Mouse (Mus musculus): ENCODE data around the gene Ripply1. TPM values are rescaled to one million over a fixed set of nuclear protein-coding genes. Genes with fewer than 3 reads are reported as not detected.
"Not testable (repeated sequence)": the region's sequence is repeated elsewhere in the genome, so short reads cannot be mapped to it uniquely, and the experiment has no call there.

Ripply1 gene
- polyA plus RNA-seq, 1 experiment = not detected

DNA sequence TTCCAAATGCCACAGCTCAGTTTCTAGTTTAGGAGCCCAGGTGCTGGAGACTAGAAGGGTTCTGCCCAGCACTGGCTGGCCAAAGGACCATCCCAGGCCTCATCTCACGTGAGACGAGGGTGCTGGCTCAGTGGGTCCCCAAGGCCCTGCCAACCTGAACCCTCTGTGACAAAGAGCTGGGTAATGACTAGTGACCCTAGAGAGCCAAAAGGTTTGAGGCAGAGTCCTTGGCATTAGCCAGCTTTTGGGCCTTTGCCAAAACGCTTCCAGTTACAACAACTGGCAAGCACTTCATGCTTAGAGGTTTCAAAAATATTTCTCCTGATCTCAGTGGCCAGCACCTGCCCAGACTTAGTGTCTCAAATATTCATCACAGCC lies 881 bp upstream of the Ripply1 start:
- Histone ChIP-seq H3K27ac (ENCODE audit: insufficient read depth, low read length) (no peak overlapping the region), H3K4me3 (ENCODE audit: insufficient read depth, low read length) (no peak overlapping the region), H3K4me1 (ENCODE audit: control insufficient read depth, insufficient read depth, low read length) (no peaks in the 10 kb centered on the region)
- TF ChIP-seq CTCF (IDR thresholded peaks at IDR 0.05; ENCODE audit: borderline replicate concordance, insufficient read depth, low read length) (no peak), POLR2A (IDR thresholded peaks at IDR 0.05; ENCODE audit: low read depth, low read length) (no peak)

DNA sequence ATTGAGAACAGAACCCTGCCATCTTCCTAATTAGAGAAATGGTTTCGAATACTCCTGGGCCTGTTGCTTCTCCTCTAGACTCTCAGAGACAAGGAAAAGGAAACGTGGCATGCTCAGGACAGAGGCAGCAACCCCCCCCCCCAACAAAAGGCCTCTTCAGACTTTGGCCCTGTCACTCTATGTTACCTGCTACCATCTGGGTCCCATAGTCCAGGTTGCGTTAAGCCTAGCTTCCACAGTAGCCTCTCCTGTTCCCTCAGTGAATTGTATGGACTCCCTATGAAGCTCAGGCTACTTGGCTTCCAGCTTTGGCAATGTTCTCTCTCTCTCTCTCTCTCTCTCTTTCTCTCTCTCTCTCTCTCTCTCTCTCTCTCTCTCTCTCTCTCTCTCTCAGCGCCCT lies 590 bp downstream of the Ripply1 start:
- Histone ChIP-seq H3K4me3 (ENCODE audit: insufficient read depth, low read length) (no peak overlapping the region), H3K4me1 (ENCODE audit: control insufficient read depth, insufficient read depth, low read length) (no peaks in the 10 kb centered on the region), H3K27ac (ENCODE audit: insufficient read depth, low read length) (no peak overlapping the region)
- TF ChIP-seq POLR2A (IDR thresholded peaks at IDR 0.05; ENCODE audit: low read depth, low read length) (no peak), CTCF (IDR thresholded peaks at IDR 0.05; ENCODE audit: borderline replicate concordance, insufficient read depth, low read length) (no peak)

DNA sequence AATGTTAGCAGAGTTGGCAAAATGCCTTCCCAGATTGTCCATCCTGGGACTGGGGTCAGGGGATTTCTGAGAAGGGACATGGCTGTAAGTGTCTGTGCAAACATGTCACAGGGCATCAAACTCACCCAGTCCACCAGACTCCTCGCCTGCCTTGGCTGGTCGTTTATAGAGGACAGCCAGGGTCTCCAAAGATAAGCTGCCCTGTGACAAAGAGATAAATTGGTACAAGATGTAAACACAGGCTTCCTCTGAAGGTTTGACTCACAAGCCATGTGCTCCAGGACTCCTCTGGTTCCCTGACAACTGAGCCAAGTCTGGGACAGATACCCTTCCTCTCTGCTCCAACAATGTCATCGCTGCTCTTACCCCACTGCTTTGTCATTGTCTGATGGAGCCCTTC lies 1.2 kb downstream of the Ripply1 start:
- H3K27ac ChIP-seq (ENCODE audit: insufficient read depth, low read length) = no peak overlapping the region
- H3K4me3 ChIP-seq (ENCODE audit: insufficient read depth, low read length) = no peak overlapping the region
- TF ChIP-seq CTCF (IDR thresholded peaks at IDR 0.05; ENCODE audit: borderline replicate concordance, insufficient read depth, low read length) = no peak
- no peak for TF ChIP-seq POLR2A (IDR thresholded peaks at IDR 0.05; ENCODE audit: low read depth, low read length)
- H3K4me1 ChIP-seq (ENCODE audit: control insufficient read depth, insufficient read depth, low read length) = no peaks in the 10 kb centered on the region

DNA sequence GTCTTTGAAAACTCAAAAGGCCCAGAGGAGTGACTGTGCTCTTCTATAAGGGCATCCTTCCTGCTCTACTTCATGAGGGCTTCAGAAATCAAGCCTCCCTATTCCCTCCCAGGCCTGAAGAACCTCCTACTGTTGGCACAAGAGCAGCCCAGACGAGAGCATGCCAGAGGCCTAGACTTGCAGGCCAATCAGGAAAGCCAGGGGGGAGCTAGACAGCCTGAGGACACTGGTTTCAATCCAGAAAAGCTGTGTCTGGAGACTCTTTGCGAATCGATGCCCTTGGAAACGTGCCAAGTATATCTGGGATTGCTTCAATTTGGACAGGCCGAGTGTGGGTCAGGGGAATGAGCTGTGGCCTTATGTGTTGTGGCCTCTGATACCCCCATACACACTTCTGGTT lies 2.8 kb downstream of the Ripply1 start:
- H3K4me3 ChIP-seq (ENCODE audit: insufficient read depth, low read length) = no peak overlapping the region
- TF ChIP-seq POLR2A (IDR thresholded peaks at IDR 0.05; ENCODE audit: low read depth, low read length) = no peak
- TF ChIP-seq CTCF (IDR thresholded peaks at IDR 0.05; ENCODE audit: borderline replicate concordance, insufficient read depth, low read length) = no peak
- peaks cover 4% of the 10 kb centered on the region; the same call in 1 of the 2 replicates for H3K4me1 ChIP-seq (ENCODE audit: control insufficient read depth, insufficient read depth, low read length)
- H3K27ac ChIP-seq (ENCODE audit: insufficient read depth, low read length) = no peak overlapping the region

DNA sequence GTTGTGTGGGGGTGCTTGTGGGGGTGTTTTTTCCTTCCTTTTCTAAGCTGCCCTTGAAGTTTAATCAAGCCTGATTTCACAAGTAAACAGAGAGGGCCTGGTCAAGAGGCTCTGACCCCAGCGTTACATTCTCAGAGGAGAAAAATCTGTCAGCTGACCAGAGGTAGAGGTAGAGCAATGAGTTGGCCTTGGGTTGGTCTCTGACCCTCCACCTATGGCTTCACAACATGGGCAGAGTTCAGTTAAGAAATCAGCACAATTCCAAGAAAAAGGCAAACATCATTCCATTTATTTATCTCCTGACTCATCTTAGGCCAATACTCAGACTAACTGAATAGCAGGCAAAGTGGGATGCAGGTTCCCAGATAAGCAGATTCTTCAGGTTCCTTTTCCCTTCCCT lies 3.3 kb downstream of the Ripply1 start:
- H3K27ac ChIP-seq (ENCODE audit: insufficient read depth, low read length) = no peak overlapping the region
- peaks cover 4% of the 10 kb centered on the region; the same call in 1 of the 2 replicates for H3K4me1 ChIP-seq (ENCODE audit: control insufficient read depth, insufficient read depth, low read length)
- no peak for TF ChIP-seq POLR2A (IDR thresholded peaks at IDR 0.05; ENCODE audit: low read depth, low read length)
- no peak overlapping the region for H3K4me3 ChIP-seq (ENCODE audit: insufficient read depth, low read length)

DNA sequence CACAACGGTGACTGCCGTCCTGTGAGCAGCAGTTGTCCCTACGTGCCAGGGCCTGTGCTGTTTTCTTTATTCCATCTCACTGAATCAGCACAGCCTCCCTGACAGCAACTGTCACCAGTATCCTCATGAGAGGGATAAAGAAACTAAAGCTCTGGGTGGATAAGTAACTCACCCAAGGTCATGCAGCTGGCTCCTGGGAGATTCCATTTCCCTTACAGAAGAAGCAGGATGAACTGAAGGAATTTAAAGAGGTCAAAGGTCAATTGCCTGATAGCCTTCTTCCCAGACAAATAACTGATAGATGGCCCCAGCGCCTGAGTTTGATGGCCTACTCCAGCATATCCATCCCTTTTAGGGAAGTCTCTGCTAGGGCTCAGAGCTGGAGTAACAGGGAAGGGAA lies 4.8 kb downstream of the Ripply1 start:
- TF ChIP-seq POLR2A (IDR thresholded peaks at IDR 0.05; ENCODE audit: low read depth, low read length) (no peak), CTCF (IDR thresholded peaks at IDR 0.05; ENCODE audit: borderline replicate concordance, insufficient read depth, low read length) (no peak)
- peaks cover 4% of the 10 kb centered on the region; the same call in 1 of the 2 replicates for H3K4me1 ChIP-seq (ENCODE audit: control insufficient read depth, insufficient read depth, low read length)
- H3K27ac ChIP-seq (ENCODE audit: insufficient read depth, low read length) = no peak overlapping the region
- no peak overlapping the region for H3K4me3 ChIP-seq (ENCODE audit: insufficient read depth, low read length)

DNA sequence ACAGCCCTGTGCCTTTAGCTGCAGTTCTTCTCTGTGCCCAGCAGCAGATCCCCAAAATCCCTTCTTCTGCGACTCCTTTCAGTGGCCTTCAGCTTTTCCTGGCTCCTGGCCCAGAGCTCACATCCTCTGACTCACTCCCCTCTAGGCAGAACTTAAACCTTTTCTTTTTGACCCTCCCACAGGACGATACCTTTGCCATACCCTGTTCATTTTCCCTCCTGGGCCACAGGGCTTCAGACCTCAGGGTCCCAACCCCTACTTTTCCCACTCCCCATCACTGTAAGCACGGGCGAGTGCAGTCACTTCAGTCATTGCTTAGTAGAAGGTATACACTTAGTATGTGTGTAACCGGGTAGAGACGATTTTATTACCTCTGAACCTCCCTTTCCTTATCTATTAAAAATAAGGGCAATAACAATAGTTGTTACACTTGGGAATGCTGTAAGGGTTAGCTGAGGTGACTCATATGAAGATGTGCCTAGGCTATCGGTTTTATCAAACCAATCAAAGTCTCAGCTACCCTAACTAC lies 7.0 kb downstream of the Ripply1 start:
- Histone ChIP-seq H3K4me3 (ENCODE audit: insufficient read depth, low read length) (no peak overlapping the region), H3K4me1 (ENCODE audit: control insufficient read depth, insufficient read depth, low read length) (peaks cover 4% of the 10 kb centered on the region; the same call in 1 of the 2 replicates), H3K27ac (ENCODE audit: insufficient read depth, low read length) (no peak overlapping the region)
- no peak for TF ChIP-seq POLR2A (IDR thresholded peaks at IDR 0.05; ENCODE audit: low read depth, low read length)
- TF ChIP-seq CTCF (IDR thresholded peaks at IDR 0.05; ENCODE audit: borderline replicate concordance, insufficient read depth, low read length) = no peak

DNA sequence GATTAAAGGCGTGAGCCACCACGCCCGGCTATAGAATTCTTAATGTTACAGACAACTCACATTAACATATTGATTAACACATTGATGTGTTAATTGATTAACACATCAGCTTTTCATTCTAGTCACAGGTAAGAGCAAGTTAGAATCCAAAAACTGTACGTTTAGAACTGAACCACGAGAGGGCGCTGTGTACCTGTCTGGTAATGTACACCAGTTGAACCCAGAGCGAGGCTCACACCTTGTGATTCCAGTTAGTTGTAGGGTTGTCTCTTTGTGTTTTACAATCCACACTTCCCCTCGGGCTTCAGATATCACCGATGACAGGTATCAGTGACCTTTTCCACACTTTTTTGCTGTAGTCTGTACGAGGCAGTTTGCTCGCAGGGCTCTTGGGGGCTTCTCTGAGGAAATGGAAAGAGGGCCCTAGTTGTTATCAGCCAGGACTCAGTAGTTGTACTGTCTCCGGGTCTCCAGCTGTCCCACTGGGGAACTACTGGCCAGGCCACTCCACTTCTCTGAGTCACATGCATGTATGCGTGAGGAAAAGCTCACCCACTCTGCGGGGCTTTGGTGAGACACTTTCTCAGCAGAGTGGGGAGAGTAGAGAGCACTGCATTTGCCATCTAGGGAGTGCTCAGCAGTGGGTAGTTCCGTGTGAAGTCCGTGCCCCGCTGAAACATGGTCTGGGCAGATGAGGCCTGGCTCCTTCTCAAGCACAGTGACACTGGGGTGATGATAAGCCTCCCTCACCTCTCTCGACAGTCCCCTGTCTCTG lies 7.7 kb downstream of the Ripply1 start:
- TF ChIP-seq POLR2A (IDR thresholded peaks at IDR 0.05; ENCODE audit: low read depth, low read length) = no peak
- peak; percentile 41; the same call in 1 of the 2 replicates for TF ChIP-seq CTCF (IDR thresholded peaks at IDR 0.05; ENCODE audit: borderline replicate concordance, insufficient read depth, low read length)
- no peak overlapping the region for H3K4me3 ChIP-seq (ENCODE audit: insufficient read depth, low read length)

DNA sequence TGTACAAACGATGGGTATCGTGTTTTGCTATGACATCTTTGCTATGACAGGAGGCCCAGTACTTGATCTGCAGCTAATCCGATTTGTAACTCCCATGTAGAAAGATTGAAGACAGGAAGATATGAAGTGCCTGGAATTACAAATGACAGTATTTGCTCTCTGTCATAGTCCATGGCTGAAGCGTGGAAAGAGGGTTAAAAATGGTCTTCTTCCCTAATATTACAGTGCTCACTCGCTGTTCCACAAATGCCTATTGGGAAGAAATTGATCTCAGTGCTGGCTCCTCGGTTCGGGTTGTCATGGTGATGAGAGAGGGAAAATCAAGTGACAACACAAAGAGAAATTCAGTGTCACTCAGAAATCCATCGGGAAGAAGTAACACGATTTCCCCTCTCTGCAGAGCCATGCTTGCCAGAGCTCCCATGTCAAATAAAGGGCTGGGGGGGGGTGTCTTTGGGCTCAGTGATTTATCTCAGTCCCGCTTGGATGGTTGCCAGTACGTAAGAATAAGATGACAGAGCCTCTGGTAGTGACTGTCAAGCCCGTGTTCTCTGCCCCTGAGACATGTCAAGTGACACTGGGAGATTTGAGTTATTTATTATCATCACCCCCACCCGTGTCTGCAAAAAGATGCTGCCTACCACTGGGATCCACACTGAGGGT lies 12.0 kb downstream of the Ripply1 start:
- Histone ChIP-seq H3K4me3 (ENCODE audit: insufficient read depth, low read length) (no peak overlapping the region), H3K27ac (ENCODE audit: insufficient read depth, low read length) (no peak overlapping the region), H3K4me1 (ENCODE audit: control insufficient read depth, insufficient read depth, low read length) (0 out of 2 replicates have a peak, but pooled peaks cover 4% of the 10 kb centered on the region)
- TF ChIP-seq POLR2A (IDR thresholded peaks at IDR 0.05; ENCODE audit: low read depth, low read length) (no peak), CTCF (IDR thresholded peaks at IDR 0.05; ENCODE audit: borderline replicate concordance, insufficient read depth, low read length) (no peak)

More for the DNA sequence above, 7.7 kb downstream of the Ripply1 start:
- H3K27ac ChIP-seq (ENCODE audit: insufficient read depth, low read length) = no peak overlapping the region
- peaks cover 4% of the 10 kb centered on the region; the same call in 1 of the 2 replicates for H3K4me1 ChIP-seq (ENCODE audit: control insufficient read depth, insufficient read depth, low read length)

DNA sequence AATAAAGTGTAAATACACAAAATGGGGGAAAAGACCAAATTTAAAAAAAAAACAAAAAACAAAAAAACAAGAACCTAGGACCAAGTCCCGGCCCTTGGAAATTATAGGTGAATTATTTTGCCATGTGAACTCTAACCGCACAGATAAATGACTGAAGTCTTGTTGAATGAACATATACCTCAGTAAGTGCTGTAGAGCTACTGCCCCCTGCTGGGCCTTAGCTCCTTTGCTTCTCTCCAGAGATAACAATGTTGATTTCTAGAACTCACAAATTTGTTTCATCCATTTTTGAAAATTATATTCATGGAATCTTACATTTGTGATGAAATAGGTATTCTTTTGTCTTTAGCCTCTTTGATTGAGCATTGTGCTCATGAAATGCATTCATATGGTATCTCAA lies 19.6 kb downstream of the Ripply1 start:
- TF ChIP-seq CTCF (IDR thresholded peaks at IDR 0.05; ENCODE audit: borderline replicate concordance, insufficient read depth, low read length) = no peak
- no peak for TF ChIP-seq POLR2A (IDR thresholded peaks at IDR 0.05; ENCODE audit: low read depth, low read length)
- Histone ChIP-seq H3K27ac (ENCODE audit: insufficient read depth, low read length) (no peak overlapping the region), H3K4me3 (ENCODE audit: insufficient read depth, low read length) (no peak overlapping the region), H3K4me1 (ENCODE audit: control insufficient read depth, insufficient read depth, low read length) (no peaks in the 10 kb centered on the region)

DNA sequence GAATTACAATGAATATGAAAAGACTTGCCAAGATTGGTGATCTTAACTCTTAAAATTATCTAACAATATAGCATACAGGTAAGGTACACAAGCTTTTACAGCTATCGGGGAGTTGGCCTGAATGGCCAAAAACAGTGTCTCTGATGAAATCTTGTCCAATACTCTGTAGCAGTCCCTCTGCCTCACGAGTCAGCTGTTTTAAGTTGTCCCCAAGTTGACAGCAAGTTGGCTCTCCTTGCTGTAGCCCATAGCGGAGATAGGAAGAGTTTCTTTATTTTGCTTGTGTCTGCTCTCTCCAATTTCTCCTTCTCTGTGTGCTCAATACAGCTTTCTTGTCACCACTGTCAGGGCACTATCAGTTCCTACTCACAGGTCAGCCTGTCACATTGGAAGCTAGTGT lies 23.5 kb downstream of the Ripply1 start:
- H3K27ac ChIP-seq (ENCODE audit: insufficient read depth, low read length); H3K4me1 ChIP-seq (ENCODE audit: control insufficient read depth, insufficient read depth, low read length); H3K4me3 ChIP-seq (ENCODE audit: insufficient read depth, low read length): not testable (repeated sequence)
